Mouse (Mus musculus): ENCODE data around the gene Fbxl17. TPM values are rescaled to one million over a fixed set of nuclear protein-coding genes. Genes with fewer than 3 reads are reported as not detected.

Fbxl17 gene
- polyA plus RNA-seq, 1 experiment, result 5.9 TPM

DNA sequence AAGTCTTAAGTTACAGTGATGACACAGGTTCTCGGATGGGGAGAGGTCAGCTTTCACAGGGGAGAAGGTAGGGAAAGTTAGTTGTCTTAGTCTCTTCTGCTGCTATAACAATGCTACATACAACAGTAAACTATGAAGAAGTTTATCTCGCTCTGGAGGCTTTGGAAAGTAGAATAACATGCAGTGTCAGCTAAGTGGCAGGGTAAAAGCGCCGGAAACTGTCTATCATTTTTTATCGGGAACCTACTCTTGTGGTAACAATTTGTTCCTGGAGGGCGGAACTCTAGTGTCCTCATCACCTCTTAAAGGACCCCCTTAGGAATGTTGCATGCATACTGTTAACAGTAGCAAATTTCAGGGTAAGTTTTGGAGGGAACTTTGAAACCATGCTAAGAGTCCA is 1.3 kb upstream of the Fbxl17 start:
- 86% methylated on average over 6 of the region's 6 CpGs for WGBS
- no peak overlapping the region for H3K27ac ChIP-seq (ENCODE audit: insufficient read depth, low read depth, low read length)
- TF ChIP-seq POLR2A (IDR thresholded peaks at IDR 0.05; ENCODE audit: low read depth, low read length) (no peak), CTCF (IDR thresholded peaks at IDR 0.05; ENCODE audit: extremely low read depth, insufficient read length, insufficient replicate concordance, low read depth, low read length) (no peak)
- H3K4me1 ChIP-seq (ENCODE audit: control insufficient read depth, insufficient read depth, insufficient read length, low read length), result no peaks in the 10 kb centered on the region; the same call in 1 of the 2 replicates
- H3K27me3 ChIP-seq (ENCODE audit: control insufficient read depth, insufficient read depth, low read length), result no peaks in the 10 kb centered on the region
- H3K36me3 ChIP-seq (ENCODE audit: control insufficient read depth, insufficient read depth, low read length), result no peaks in the 10 kb centered on the region
- H3K4me3 ChIP-seq (ENCODE audit: low read depth, low read length), result no peak overlapping the region

DNA sequence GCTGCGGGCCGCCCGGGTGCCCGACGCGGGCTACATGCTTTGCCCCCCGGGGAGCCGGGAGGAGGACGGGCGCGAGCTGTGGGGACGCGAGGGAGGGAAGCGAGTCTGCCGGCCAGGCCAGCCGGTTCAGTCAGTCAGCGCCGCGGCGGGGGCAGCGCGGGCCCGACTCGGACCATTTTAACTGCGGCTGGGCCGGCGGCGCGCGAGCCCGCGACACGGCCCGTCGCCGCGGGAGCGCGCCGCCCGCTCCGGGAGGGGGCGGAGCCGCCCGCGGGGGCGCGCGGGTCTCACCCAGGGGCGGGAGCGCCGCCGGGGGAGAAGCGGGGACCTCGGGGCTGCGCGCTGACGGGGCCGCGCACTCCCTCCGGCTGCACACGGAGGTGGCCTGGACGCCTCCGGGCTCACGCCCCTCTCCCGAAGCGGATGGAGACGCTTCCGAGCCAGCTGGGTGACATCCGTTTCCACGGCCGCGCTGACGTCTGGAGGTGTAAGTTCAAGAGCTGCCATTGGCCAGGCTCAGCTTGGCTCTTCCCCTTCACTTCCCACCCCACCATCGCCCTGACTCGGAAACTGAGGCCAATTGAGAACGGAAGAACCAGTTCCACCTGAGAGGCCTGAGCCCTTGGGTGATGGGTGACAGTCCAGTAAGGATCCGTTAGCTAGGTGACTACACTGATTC is 478 bp upstream of the Fbxl17 start:
- H3K4me3 ChIP-seq (ENCODE audit: low read depth, low read length), result peak overlapping the region; percentile 93
- H3K27me3 ChIP-seq (ENCODE audit: control insufficient read depth, insufficient read depth, low read length), result no peaks in the 10 kb centered on the region
- H3K27ac ChIP-seq (ENCODE audit: insufficient read depth, low read depth, low read length), result peak overlapping the region; percentile 78
- TF ChIP-seq POLR2A (IDR thresholded peaks at IDR 0.05; ENCODE audit: low read depth, low read length) (peak; percentile 54; the same call in 1 of the 2 replicates), CTCF (IDR thresholded peaks at IDR 0.05; ENCODE audit: extremely low read depth, insufficient read length, insufficient replicate concordance, low read depth, low read length) (no peak)
- no peaks in the 10 kb centered on the region for H3K36me3 ChIP-seq (ENCODE audit: control insufficient read depth, insufficient read depth, low read length)
- no peaks in the 10 kb centered on the region; the same call in 1 of the 2 replicates for H3K4me1 ChIP-seq (ENCODE audit: control insufficient read depth, insufficient read depth, insufficient read length, low read length)
- under 1% methylated on average over 71 of the region's 78 CpGs for WGBS

DNA sequence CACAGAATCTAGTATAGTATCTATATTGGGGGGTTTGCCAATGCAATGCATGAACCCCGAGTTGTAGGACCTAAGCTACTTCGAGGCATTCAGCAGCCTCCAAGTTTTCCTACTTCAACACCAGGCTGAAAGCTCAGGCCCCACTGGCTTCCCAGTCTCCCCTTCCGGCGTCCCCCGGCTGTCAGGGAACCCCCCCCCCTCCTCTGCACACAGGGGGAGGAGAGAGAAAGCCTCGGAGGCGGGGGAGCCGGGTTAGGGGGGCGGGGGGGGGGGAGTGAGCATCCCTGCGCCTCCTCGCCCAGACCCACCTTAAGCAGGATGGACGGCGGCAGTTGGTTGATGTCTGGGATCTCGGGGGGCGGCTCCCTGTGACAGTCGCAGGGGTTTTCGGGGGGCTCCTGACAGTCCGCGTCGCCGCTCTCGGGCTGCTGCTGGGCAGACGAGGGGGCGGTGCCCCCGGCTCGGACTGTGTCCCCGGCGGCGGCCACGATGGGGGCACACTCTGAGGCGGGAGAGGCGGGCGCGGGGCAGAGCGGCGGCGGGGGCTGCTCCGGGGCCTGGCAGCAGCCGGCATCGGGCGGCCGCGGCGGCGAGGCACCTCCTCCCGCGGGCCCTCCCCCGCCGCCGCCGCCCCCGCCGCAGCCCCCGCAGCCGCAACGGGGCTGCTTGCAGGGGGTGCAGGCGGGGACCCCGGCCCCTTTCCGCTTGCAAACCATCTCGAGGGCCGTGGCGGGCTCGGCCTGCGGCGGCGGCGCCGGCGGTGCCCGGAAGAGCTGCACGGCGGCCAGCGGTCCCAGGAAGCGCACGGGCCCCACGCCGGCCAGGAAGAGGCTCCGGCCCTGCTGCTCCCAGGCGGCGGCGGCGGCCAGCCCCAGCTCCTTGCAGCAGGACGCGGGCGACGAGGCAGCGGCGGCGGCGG is 841 bp downstream of the Fbxl17 start:
- peak overlapping the region; percentile 78 for H3K27ac ChIP-seq (ENCODE audit: insufficient read depth, low read depth, low read length)
- under 1% methylated on average over 86 of the region's 90 CpGs for WGBS
- TF ChIP-seq POLR2A (IDR thresholded peaks at IDR 0.05; ENCODE audit: low read depth, low read length), result no peak
- TF ChIP-seq CTCF (IDR thresholded peaks at IDR 0.05; ENCODE audit: extremely low read depth, insufficient read length, insufficient replicate concordance, low read depth, low read length), result no peak

DNA sequence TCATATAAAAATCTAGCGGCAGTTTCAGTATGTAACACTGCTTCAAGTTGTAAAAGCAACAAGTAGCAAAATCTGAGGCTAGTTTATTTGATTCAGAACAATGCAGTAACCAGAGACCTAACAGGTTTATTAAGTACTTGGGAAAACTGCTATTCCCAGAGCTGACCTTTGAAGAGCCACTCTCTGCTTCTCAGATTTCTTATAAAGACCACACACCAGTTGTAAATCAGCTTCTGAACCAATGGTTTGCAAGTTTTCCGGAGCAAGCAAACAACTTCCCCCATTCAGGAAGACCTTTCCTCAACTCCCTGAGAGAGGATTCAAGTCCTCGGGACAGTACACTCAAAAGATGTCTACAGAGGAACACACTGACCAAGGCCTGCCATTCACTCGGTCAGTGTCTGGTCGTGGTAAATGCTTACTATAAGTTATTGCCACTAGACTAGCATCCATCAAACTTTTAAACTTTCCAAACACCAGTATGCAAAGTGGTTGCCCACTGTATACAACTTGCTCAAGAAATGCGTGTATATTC is 1.6 kb downstream of the Fbxl17 start:
- no peaks in the 10 kb centered on the region; the same call in 1 of the 2 replicates for H3K4me1 ChIP-seq (ENCODE audit: control insufficient read depth, insufficient read depth, insufficient read length, low read length)
- no peak for TF ChIP-seq CTCF (IDR thresholded peaks at IDR 0.05; ENCODE audit: extremely low read depth, insufficient read length, insufficient replicate concordance, low read depth, low read length)
- no peak for TF ChIP-seq POLR2A (IDR thresholded peaks at IDR 0.05; ENCODE audit: low read depth, low read length)
- H3K27ac ChIP-seq (ENCODE audit: insufficient read depth, low read depth, low read length), result no peak overlapping the region
- WGBS, result 9% methylated on average over 6 of the region's 6 CpGs
- no peaks in the 10 kb centered on the region for H3K27me3 ChIP-seq (ENCODE audit: control insufficient read depth, insufficient read depth, low read length)
- peak overlapping the region; percentile 33; the same call in 1 of the 2 replicates for H3K4me3 ChIP-seq (ENCODE audit: low read depth, low read length)
- H3K36me3 ChIP-seq (ENCODE audit: control insufficient read depth, insufficient read depth, low read length), result no peaks in the 10 kb centered on the region

More for the DNA sequence above, 841 bp downstream of the Fbxl17 start:
- H3K36me3 ChIP-seq (ENCODE audit: control insufficient read depth, insufficient read depth, low read length), result no peaks in the 10 kb centered on the region
- no peaks in the 10 kb centered on the region; the same call in 1 of the 2 replicates for H3K4me1 ChIP-seq (ENCODE audit: control insufficient read depth, insufficient read depth, insufficient read length, low read length)
- H3K27me3 ChIP-seq (ENCODE audit: control insufficient read depth, insufficient read depth, low read length), result no peaks in the 10 kb centered on the region
- peak overlapping the region; percentile 93 for H3K4me3 ChIP-seq (ENCODE audit: low read depth, low read length)

DNA sequence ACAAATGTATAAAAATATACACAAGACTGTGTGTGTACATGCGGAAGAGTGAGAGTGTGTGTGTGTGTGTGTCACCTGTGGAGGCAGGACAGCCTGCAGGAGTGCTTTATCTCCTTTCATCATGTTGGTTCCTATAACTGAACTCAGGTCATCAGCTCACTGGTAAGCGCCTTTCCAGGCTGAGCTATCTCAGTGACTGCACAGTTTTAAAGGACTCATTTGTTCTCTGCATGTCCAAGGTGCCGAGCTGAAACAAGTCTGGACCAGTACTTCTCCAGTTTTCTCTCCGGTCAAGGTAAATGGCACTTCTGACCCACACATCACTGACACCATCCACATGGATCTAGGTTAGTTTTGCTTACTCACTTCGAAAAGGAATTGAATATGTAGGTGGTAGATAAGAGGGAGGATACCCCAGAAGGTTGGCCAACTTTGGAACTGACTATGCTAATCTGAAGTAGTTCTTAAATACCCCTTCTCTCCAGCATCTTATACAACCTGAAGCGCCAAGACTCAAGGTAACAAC is 2.5 kb downstream of the Fbxl17 start:
- WGBS, result 79% methylated on average over 6 of the region's 6 CpGs
- TF ChIP-seq POLR2A (IDR thresholded peaks at IDR 0.05; ENCODE audit: low read depth, low read length), result no peak
- H3K4me3 ChIP-seq (ENCODE audit: low read depth, low read length), result no peak overlapping the region
- no peaks in the 10 kb centered on the region for H3K27me3 ChIP-seq (ENCODE audit: control insufficient read depth, insufficient read depth, low read length)
- no peak overlapping the region for H3K27ac ChIP-seq (ENCODE audit: insufficient read depth, low read depth, low read length)
- no peaks in the 10 kb centered on the region for H3K36me3 ChIP-seq (ENCODE audit: control insufficient read depth, insufficient read depth, low read length)
- no peaks in the 10 kb centered on the region; the same call in 1 of the 2 replicates for H3K4me1 ChIP-seq (ENCODE audit: control insufficient read depth, insufficient read depth, insufficient read length, low read length)

DNA sequence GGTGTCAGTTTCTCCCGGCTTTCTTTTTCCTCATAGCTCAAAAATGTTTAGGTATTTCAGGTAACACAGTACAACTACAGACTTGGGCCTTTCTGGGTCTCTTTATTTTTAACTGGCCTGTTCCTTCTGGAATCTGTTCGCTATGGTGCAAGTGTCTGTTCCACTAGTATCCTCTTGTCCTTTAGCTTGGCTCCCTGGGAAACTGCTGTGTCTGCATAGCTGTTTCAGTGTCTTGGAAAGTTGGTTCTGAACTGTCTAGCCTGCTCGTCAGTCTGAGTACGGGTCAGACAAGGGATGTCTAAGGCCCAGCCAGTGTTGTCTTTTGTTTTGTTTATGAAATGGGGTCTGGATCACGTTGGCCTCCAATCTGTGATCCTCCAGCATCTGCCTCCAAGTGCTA is 3.7 kb downstream of the Fbxl17 start:
- Histone ChIP-seq H3K27me3 (ENCODE audit: control insufficient read depth, insufficient read depth, low read length) (no peaks in the 10 kb centered on the region), H3K4me3 (ENCODE audit: low read depth, low read length) (no peak overlapping the region), H3K36me3 (ENCODE audit: control insufficient read depth, insufficient read depth, low read length) (no peaks in the 10 kb centered on the region), H3K27ac (ENCODE audit: insufficient read depth, low read depth, low read length) (no peak overlapping the region), H3K4me1 (ENCODE audit: control insufficient read depth, insufficient read depth, insufficient read length, low read length) (no peaks in the 10 kb centered on the region; the same call in 1 of the 2 replicates)
- 65% methylated on average over 5 of the region's 5 CpGs for WGBS
- TF ChIP-seq CTCF (IDR thresholded peaks at IDR 0.05; ENCODE audit: extremely low read depth, insufficient read length, insufficient replicate concordance, low read depth, low read length), result no peak

All from small intestine, adult 2 months (tissue).